Mouse (Mus musculus) midbrain, embryonic 14.5 days (tissue): Measurements from ENCODE around the gene Klk1b9. TPM values are rescaled to one million over a fixed set of nuclear protein-coding genes. Genes with fewer than 3 reads are reported as not detected.
"Not testable (repeated sequence)": the region's sequence is repeated elsewhere in the genome, so short reads cannot be mapped to it uniquely, and the experiment has no call there.

ENCODE experiments used
- ATAC-seq: fragments of 200-750 bp; cut with Nextera tagmentation; 2 replicates; pipeline ENCODE4 v1.8.0; 2017; ENCODE audit warnings: moderate number of reproducible peaks, moderate library complexity; ENCODE audit not compliant: low FRiP score, low TSS enrichment
- DNase-seq: peaks from one replicate; pipeline ENCODE4 v3.0.0-alpha.2; 2015
- H3K27ac ChIP-seq: fragments of 300-500 bp; sonication (generic); replicated peaks from 2 replicates; pipeline ENCODE4 v1.5.1; 2014; ENCODE audit warnings: mild to moderate bottlenecking, low read depth, low read length, moderate library complexity
- H3K27me3 ChIP-seq: fragments of 300-500 bp; sonication (generic); 2 replicates; pipeline ENCODE4 v1.6.1; 2014; ENCODE audit warnings: low read length, control low read depth, mixed read lengths; ENCODE audit not compliant: control insufficient read depth, insufficient read depth
- H3K36me3 ChIP-seq: fragments of 300-500 bp; sonication (generic); 2 replicates; pipeline ENCODE4 v1.6.1; 2014; ENCODE audit warnings: low read length, control low read depth; ENCODE audit not compliant: control insufficient read depth, insufficient read depth
- H3K4me1 ChIP-seq: fragments of 300-500 bp; sonication (generic); 2 replicates; pipeline ENCODE4 v1.6.1; 2014; ENCODE audit warnings: mild to moderate bottlenecking, antibody characterized with exemption, low read length, control low read depth; ENCODE audit not compliant: control insufficient read depth, insufficient read depth
- H3K4me2 ChIP-seq: fragments of 300-500 bp; sonication (generic); 2 replicates; pipeline ENCODE4 v1.6.1; 2014; ENCODE audit warnings: mild to moderate bottlenecking, low read length, moderate library complexity
- H3K4me3 ChIP-seq: fragments of 300-500 bp; sonication (generic); replicated peaks from 2 replicates; pipeline ENCODE4 v1.5.1; 2014; ENCODE audit warnings: low read depth, low read length
- H3K9ac ChIP-seq: fragments of 300-500 bp; sonication (generic); replicated peaks from 2 replicates; pipeline ENCODE4 v1.6.1; 2014; ENCODE audit warnings: mild to moderate bottlenecking, low read length, moderate library complexity
- H3K9me3 ChIP-seq: fragments of 300-500 bp; sonication (generic); 2 replicates; pipeline ENCODE4 v1.6.1; 2016; ENCODE audit warnings: low read length, control low read depth, mixed read lengths; ENCODE audit not compliant: control insufficient read depth
- WGBS: fragments of 180-500 bp; shearing (Covaris S2); extraction: QIAGEN DNeasy Blood & Tissue Kit; methylation state at CpG from one replicate; pipeline ENCODE4 v1.1.7; 2014; 5-methylcytosine and 5-hydroxymethylcytosine counted together
- polyA plus RNA-seq: library from polyadenylated mRNA; unstranded; fragments of >200 nt; fragmentation: Nextera tagmentation; extraction: Ambion mirVana; gene quantifications from 2 replicates; pipeline ENCODE4 v1.2.1, GENCODE M21; 2014

Gene Klk1b9
- polyA plus RNA-seq, 1 experiment from 2014 or later, result not detected

DNA sequence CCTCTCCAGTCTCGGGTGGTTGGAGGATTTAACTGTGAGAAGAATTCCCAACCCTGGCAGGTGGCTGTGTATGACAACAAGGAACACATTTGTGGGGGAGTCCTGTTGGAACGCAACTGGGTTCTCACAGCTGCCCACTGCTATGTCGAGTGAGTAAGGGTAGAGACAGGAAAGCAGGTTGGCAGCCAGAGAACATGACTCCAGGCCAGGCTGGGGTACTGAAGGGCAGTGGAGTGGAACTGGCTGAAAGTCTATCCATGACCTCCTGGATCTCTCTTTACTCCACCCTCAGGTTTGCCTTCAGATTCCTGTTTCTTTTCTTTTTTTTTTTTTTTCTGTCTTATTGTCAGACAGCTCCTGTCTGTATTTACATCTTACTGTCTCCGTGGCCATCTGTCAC lies 23.2 kb upstream of the Klk1b9 start:
- 61% methylated on average over 4 of the region's 4 CpGs for WGBS
- no peaks in the 10 kb centered on the region for H3K4me1 ChIP-seq
- ATAC-seq, result no peak

DNA sequence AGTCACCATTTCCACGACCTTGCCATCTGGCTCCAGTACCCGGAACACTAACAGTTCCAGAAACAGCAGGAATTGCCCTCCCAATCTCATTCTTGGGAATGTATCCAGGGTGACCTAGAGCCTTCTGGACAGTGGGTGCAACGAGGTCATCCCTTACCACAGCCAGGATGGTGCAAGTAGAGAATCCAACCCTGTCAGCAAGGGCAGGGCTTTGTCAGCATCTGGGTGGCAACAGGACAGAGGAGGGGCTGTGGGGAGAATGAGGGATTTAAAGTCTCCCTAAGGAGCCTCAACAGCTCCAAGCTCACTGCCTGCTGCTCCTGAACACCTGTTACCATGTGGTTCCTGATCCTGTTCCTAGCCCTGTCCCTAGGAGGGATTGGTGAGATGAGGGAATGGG lies 9.4 kb upstream of the Klk1b9 start, which contains the start of gene Klk1b1:
TSS of gene Klk1b1 (plus strand) at position 301 of the 400 bp plus-strand sequence.
- Histone ChIP-seq H3K4me1 (no peaks in the 10 kb centered on the region), H3K9ac (no peak within 1 kb of the TSS), H3K4me2 (no peak within 1 kb of the TSS), H3K36me3 (no peaks in the 10 kb centered on the region), H3K4me3 (no peak within 1 kb of the TSS), H3K27ac (no peak within 1 kb of the TSS), H3K9me3 (no peaks in the 10 kb centered on the region), H3K27me3 (no peaks in the 10 kb centered on the region)
- no peak for DNase-seq
- ATAC-seq, result no peak
- WGBS, result 65% methylated on average over 3 of the region's 3 CpGs

More for the DNA sequence above, 23.2 kb upstream of the Klk1b9 start:
- no peak overlapping the region for H3K4me2 ChIP-seq
- no peak overlapping the region for H3K9ac ChIP-seq
- no peak overlapping the region for H3K27ac ChIP-seq
- no peaks in the 10 kb centered on the region for H3K9me3 ChIP-seq
- H3K27me3 ChIP-seq, result no peaks in the 10 kb centered on the region
- H3K4me3 ChIP-seq, result no peak overlapping the region
- no peak for DNase-seq
- no peaks in the 10 kb centered on the region for H3K36me3 ChIP-seq

DNA sequence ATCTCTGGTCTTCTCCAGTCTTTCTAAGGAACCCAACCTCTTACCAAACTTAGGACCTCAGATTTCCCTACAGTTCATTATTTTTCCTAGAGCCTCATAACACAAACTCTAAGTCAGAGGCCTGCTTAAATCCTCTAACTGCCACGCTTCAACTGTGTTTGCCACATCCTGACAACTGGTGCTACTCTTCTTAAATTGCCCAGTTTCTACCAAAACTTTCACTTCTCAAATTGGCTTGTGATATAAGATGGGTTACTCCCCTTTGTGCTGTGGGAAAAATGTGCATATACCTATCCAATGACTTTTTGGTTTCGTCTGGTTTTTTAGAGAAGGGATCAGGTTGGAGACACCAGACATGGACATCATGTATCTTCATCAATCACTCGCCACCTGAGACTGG lies 8.8 kb upstream of the Klk1b9 start:
- no peaks in the 10 kb centered on the region for H3K27me3 ChIP-seq
- no peak overlapping the region for H3K27ac ChIP-seq
- no peak overlapping the region for H3K4me3 ChIP-seq
- H3K36me3 ChIP-seq, result no peaks in the 10 kb centered on the region
- H3K4me1 ChIP-seq, result no peaks in the 10 kb centered on the region
- no peak overlapping the region for H3K9ac ChIP-seq
- DNase-seq (no peak), ATAC-seq (no peak)
- WGBS, result 84% methylated on average over 3 of the region's 3 CpGs
- H3K9me3 ChIP-seq, result no peaks in the 10 kb centered on the region
- H3K4me2 ChIP-seq, result no peak overlapping the region

DNA sequence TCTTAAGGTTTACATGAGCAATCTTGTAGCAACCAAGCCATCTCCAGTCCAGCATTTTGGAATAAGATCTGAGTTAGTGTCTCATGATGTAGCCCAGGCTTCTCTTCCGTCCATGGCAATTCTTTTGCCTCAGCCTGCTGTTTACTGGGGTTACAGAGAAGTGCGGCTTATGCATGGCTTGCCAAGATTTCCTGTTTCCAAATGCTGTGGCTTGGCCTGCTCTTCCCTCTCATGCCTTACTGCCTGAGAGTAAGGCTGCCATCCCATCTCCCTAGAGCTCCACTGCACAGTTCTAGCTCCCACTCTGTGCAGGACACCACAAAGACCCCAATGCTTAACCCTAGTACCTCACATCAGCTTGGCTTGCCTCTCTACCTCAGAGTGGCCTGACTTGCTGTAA lies 8.2 kb upstream of the Klk1b9 start:
- ATAC-seq, result no peak
- H3K36me3 ChIP-seq, result no peaks in the 10 kb centered on the region
- no peaks in the 10 kb centered on the region for H3K4me1 ChIP-seq
- no peak overlapping the region for H3K9ac ChIP-seq
- no peak overlapping the region for H3K4me3 ChIP-seq
- no peaks in the 10 kb centered on the region for H3K27me3 ChIP-seq
- 85% methylated on average over 2 of the region's 2 CpGs for WGBS
- DNase-seq, result no peak
- H3K9me3 ChIP-seq, result no peaks in the 10 kb centered on the region
- H3K4me2 ChIP-seq, result no peak overlapping the region
- no peak overlapping the region for H3K27ac ChIP-seq

DNA sequence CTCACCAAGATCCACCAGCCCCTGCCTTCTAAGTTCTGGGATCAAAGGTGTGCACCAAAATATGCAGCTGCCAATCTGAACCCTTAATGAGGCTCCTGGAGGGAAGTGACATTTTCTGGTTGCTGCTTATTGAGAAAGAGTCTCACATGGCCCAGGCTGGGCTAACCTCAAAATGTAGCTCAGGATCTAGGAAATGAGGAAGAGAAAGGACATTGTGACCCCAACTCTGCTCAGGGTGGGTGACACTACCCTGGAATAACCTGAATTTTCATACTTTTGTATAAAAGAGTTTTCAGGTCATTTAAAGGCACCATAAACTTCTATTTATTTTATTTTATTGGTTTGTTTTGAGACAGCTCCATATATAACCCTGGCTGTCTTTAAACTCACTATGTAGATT lies 9.8 kb downstream of the Klk1b9 start:
- Histone ChIP-seq H3K27me3 (no peaks in the 10 kb centered on the region), H3K9me3 (no peaks in the 10 kb centered on the region), H3K36me3 (no peaks in the 10 kb centered on the region), H3K4me1 (no peaks in the 10 kb centered on the region), H3K27ac (no peak overlapping the region), H3K4me2 (no peak overlapping the region), H3K4me3 (no peak overlapping the region), H3K9ac (no peak overlapping the region)
- DNase-seq (no peak), ATAC-seq (no peak)

DNA sequence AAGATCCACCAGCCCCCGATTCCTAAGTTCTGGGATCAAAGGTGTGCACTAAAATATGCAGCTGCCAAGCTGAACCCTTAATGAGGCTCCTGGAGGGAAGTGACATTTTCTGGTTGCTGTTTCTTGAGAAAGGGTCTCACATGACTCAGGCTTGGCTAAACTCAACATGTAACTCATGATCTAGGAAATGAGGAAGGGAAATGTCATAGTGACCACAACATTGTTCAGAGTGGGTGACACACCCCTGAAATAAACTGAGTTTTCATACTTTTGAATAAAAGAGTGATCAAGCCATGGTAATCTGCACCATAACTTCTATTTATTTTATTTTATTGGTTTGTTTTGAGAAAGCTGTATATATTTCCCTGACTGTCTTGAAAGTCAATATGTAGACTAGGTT lies 19.0 kb downstream of the Klk1b9 start:
- not testable (repeated sequence) for H3K27ac ChIP-seq, H3K4me1 ChIP-seq, ATAC-seq, H3K36me3 ChIP-seq, H3K4me2 ChIP-seq, H3K9me3 ChIP-seq, H3K4me3 ChIP-seq, H3K9ac ChIP-seq, DNase-seq, H3K27me3 ChIP-seq
- WGBS, result 81% methylated on average over 1 of the region's 1 CpGs

DNA sequence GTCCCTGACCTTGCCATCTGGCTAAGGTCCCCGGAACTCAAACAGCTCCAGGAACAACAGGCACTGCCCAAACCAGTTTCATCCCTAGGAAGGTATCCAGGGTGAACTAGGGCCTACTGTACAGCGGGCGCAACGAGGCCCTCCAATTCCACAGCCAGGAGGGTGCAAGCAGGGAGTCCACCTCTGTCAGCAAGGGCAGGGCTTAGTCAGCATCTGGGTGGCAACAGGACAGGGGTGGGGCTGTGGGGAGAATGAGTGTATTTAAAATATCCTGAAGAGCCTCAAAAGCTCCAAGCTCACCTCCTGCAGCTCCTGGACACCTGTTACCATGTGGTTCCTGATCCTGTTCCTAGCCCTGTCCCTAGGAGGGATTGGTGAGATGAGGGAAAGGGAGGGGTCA lies 19.7 kb downstream of the Klk1b9 start, which contains the start of gene Klk1b11:
TSS of gene Klk1b11 (plus strand) at position 301 of the 400 bp plus-strand sequence.
- H3K4me2 ChIP-seq, H3K27ac ChIP-seq, ATAC-seq, H3K27me3 ChIP-seq, H3K4me1 ChIP-seq, H3K9ac ChIP-seq, DNase-seq, H3K4me3 ChIP-seq, H3K36me3 ChIP-seq, H3K9me3 ChIP-seq: not testable (repeated sequence)
- 87% methylated on average over 4 of the region's 4 CpGs for WGBS

DNA sequence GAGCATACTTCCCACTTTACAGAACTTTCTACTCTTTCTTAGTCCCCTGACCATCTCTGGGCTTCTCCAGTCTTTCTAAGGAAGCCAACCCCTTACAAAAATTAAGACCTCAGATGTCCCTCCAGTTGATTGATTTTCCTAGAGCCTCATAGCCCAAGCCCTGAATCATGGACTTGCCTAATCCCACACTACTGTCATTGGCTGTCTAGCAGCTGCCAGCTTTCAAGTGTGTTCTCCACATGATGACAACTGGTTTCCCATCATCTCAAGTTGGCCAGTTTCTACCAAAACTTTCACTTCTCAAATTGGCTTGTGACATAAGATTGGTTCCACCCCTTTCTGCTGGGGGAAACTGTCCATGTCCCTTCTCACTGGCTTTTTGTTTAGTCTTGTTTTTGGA lies 29.0 kb downstream of the Klk1b9 start:
- Histone ChIP-seq H3K27me3 (no peaks in the 10 kb centered on the region), H3K4me1 (no peaks in the 10 kb centered on the region), H3K4me2 (no peak overlapping the region), H3K9ac (no peak overlapping the region), H3K9me3 (no peaks in the 10 kb centered on the region), H3K36me3 (no peaks in the 10 kb centered on the region), H3K27ac (no peak overlapping the region), H3K4me3 (no peak overlapping the region)
- ATAC-seq, result no peak
- DNase-seq, result no peak

DNA sequence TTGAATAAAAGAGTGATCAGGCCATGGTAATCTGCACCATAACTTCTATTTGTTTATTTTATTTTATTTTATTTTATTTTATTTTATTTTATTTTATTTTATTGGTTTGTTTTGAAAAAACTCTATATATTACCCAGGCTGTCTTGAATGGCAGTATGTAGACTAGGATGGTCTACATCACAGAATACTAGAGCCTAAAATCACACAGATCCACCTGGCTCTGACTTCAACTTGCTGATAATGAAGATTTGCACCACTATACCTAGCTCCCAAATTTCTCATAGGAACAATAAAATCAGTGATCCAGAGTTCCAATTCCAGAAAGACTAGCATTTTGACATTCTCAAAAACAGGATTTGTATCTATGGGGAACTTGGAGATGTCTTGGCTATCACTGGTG lies 36.0 kb downstream of the Klk1b9 start, which contains the start of gene Klk1b26:
TSS of gene Klk1b26 (plus strand) at position 301 of the 400 bp plus-strand sequence.
- not testable (repeated sequence) for H3K36me3 ChIP-seq, H3K27ac ChIP-seq, H3K4me3 ChIP-seq, ATAC-seq, H3K27me3 ChIP-seq, H3K9ac ChIP-seq, H3K9me3 ChIP-seq, DNase-seq, H3K4me2 ChIP-seq, H3K4me1 ChIP-seq
